Mouse (Mus musculus) hindbrain, embryonic 13.5 days (tissue): ENCODE measurements at regions not wholly inside any gene's neighbourhood (a gene's known extent, or its start where the extent isn't known, plus 50 kb on each side); places are given as distances from the start of the nearest gene placed in this dataset.

Experiments
- ATAC-seq: fragments of 200-750 bp; cut with Nextera tagmentation; 2 replicates; pipeline ENCODE4 v1.8.0; 2017; ENCODE audit warnings: moderate TSS enrichment; ENCODE audit not compliant: low FRiP score
- H3K27ac ChIP-seq: fragments of 300-500 bp; sonication (generic); 2 replicates; pipeline ENCODE4 v1.5.1; 2015; ENCODE audit warnings: inconsistent platforms, mild to moderate bottlenecking, moderate library complexity
- H3K27me3 ChIP-seq: fragments of 300-500 bp; sonication (generic); 2 replicates; pipeline ENCODE4 v1.6.1; 2015; ENCODE audit warnings: mild to moderate bottlenecking, inconsistent platforms
- H3K36me3 ChIP-seq: fragments of 300-500 bp; sonication (generic); 2 replicates; pipeline ENCODE4 v1.6.1; 2015; ENCODE audit warnings: mild to moderate bottlenecking, inconsistent platforms
- H3K4me1 ChIP-seq: fragments of 300-500 bp; sonication (generic); replicated peaks from 2 replicates; pipeline ENCODE4 v1.6.1; 2015; ENCODE audit warnings: inconsistent platforms
- H3K4me2 ChIP-seq: fragments of 300-500 bp; sonication (generic); 2 replicates; pipeline ENCODE4 v1.6.1; 2015; ENCODE audit warnings: inconsistent platforms, mild to moderate bottlenecking, moderate library complexity
- H3K4me3 ChIP-seq: fragments of 300-500 bp; sonication (generic); 2 replicates; pipeline ENCODE4 v1.5.1; 2015; ENCODE audit warnings: mild to moderate bottlenecking, inconsistent platforms
- H3K9ac ChIP-seq: fragments of 300-500 bp; sonication (generic); 2 replicates; pipeline ENCODE4 v1.6.1; 2015; ENCODE audit warnings: mild to moderate bottlenecking, inconsistent platforms
- H3K9me3 ChIP-seq: fragments of 300-500 bp; sonication (generic); 2 replicates; pipeline ENCODE4 v1.6.1; 2016; ENCODE audit warnings: inconsistent platforms
- WGBS: fragments of 180-500 bp; shearing (Covaris S2); methylation state at CpG from one replicate; pipeline ENCODE4 v1.1.7; 2015; 5-methylcytosine and 5-hydroxymethylcytosine counted together

GRCm38 (mm10) chrX:92791023-92791346 lies 191.6 kb upstream of the Mageb18 start:
- WGBS, result 72% methylated on average over 4 of the region's 4 CpGs
- H3K4me2 ChIP-seq, result no peak overlapping the region
- H3K36me3 ChIP-seq, result no peaks in the 10 kb centered on the region
- H3K27me3 ChIP-seq, result no peaks in the 10 kb centered on the region
- no peak overlapping the region for H3K9ac ChIP-seq
- no peaks in the 10 kb centered on the region for H3K9me3 ChIP-seq
- no peaks in the 10 kb centered on the region for H3K4me1 ChIP-seq
- H3K4me3 ChIP-seq, result no peak overlapping the region
- ATAC-seq, result no peak
- H3K27ac ChIP-seq, result no peak overlapping the region

- 0 out of 2 replicates have a peak, but pooled peaks have one; percentile 61 for ATAC-seq
- H3K4me2 ChIP-seq, result no peak overlapping the region
- no peaks in the 10 kb centered on the region for H3K4me1 ChIP-seq
- H3K36me3 ChIP-seq, result no peaks in the 10 kb centered on the region
- no peaks in the 10 kb centered on the region for H3K9me3 ChIP-seq
- H3K27me3 ChIP-seq, result no peaks in the 10 kb centered on the region
- no peak overlapping the region for H3K4me3 ChIP-seq
- 64% methylated on average over 5 of the region's 5 CpGs for WGBS
- no peak overlapping the region for H3K9ac ChIP-seq
- H3K27ac ChIP-seq, result no peak overlapping the region
Measured at GRCm38 (mm10) chrX:92790323-92791022, 191.1 kb upstream of the Mageb18 start.

- H3K27ac ChIP-seq, result no peak overlapping the region
- no peaks in the 10 kb centered on the region for H3K9me3 ChIP-seq
- H3K27me3 ChIP-seq, result no peaks in the 10 kb centered on the region
- H3K9ac ChIP-seq, result no peak overlapping the region
- no peaks in the 10 kb centered on the region for H3K36me3 ChIP-seq
- no peaks in the 10 kb centered on the region for H3K4me1 ChIP-seq
- no peak for ATAC-seq
- 62% methylated on average over 2 of the region's 2 CpGs for WGBS
- no peak overlapping the region for H3K4me3 ChIP-seq
- H3K4me2 ChIP-seq, result no peak overlapping the region
Measured at GRCm38 (mm10) chrX:92786814-92787213, 187.4 kb upstream of the Mageb18 start.

DNA sequence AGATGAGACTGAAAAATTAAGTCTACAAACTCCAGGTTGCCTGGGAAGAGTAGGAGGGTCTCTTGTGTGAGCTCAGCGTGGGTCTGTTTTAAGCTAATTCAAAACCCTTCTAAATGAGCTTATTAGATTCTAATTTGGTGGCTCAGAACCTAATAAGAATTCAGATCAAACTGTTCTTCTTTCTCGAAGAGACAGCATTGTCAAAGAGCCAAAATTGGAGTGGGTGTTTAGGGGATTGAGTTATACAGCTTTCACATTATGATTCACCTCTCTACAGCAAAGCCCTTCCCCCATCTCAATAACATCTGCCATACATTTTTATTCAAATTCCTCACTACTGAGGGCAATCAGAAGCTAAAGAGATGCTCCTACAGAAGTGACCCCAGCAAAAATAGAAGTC lies 140.7 kb upstream of the Mageb18 start:
- Histone ChIP-seq H3K4me2 (no peak overlapping the region), H3K36me3 (no peaks in the 10 kb centered on the region), H3K9me3 (no peaks in the 10 kb centered on the region), H3K27me3 (no peaks in the 10 kb centered on the region), H3K27ac (no peak overlapping the region), H3K4me1 (no peaks in the 10 kb centered on the region), H3K4me3 (no peak overlapping the region), H3K9ac (no peak overlapping the region)
- no peak for ATAC-seq
- WGBS, result 44% methylated on average over 2 of the region's 2 CpGs

DNA sequence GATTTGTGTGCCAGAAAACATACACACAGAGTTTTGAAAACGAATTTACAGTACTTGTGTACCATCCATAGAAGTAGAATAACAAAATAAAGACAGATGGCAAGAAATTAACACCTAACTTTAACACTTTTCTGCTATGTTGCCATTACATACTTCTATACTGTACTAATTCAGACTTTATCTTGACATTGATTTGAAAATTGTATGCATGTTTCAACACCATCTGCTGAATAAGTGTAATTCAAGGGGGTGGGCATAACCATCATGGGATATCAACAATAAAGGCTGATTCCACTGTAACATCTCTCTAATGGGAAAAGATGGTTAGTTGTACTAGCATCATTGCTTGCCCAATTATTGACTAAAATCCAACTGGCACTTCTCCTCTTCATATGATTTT lies 110.9 kb upstream of the Mageb18 start:
- Histone ChIP-seq H3K4me3 (no peak overlapping the region), H3K9ac (no peak overlapping the region), H3K27me3 (no peaks in the 10 kb centered on the region), H3K4me2 (no peak overlapping the region), H3K27ac (no peak overlapping the region), H3K4me1 (no peaks in the 10 kb centered on the region), H3K36me3 (no peaks in the 10 kb centered on the region), H3K9me3 (no peaks in the 10 kb centered on the region)
- no peak for ATAC-seq
- WGBS, result 25% methylated on average over 1 of the region's 1 CpGs

- Histone ChIP-seq H3K36me3 (no peaks in the 10 kb centered on the region), H3K9me3 (no peaks in the 10 kb centered on the region), H3K27ac (no peak overlapping the region), H3K9ac (no peak overlapping the region), H3K4me3 (no peak overlapping the region), H3K27me3 (no peaks in the 10 kb centered on the region), H3K4me1 (no peaks in the 10 kb centered on the region), H3K4me2 (no peak overlapping the region)
- ATAC-seq, result no peak
- WGBS, result 85% methylated on average over 7 of the region's 7 CpGs
Measured at GRCm38 (mm10) chrX:92679761-92680160, 80.4 kb upstream of the Mageb18 start.

DNA sequence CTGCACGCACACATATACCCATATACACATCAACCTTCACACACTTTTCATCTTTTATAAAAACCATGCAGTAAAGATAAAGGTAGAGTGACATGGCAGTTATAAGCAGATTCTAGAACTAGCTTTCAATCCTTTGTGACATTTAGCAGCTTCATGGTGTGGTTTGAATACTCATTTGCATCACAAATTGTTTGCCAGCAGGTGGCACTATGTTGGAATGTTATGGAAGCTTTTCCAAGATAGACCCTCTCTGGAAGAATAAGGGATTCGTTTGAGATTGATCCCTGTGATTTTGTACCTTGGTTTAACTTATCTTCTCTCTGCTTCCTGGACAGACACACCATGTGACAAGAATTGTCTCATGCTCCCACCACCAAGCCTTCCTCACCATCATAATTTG lies 61.8 kb upstream of the Mageb18 start:
- no peaks in the 10 kb centered on the region for H3K27me3 ChIP-seq
- no peak overlapping the region for H3K4me2 ChIP-seq
- no peaks in the 10 kb centered on the region for H3K4me1 ChIP-seq
- no peaks in the 10 kb centered on the region for H3K36me3 ChIP-seq
- no peak overlapping the region for H3K27ac ChIP-seq
- no peak for ATAC-seq
- 64% methylated on average over 2 of the region's 2 CpGs for WGBS
- no peak overlapping the region for H3K4me3 ChIP-seq
- H3K9me3 ChIP-seq, result no peaks in the 10 kb centered on the region
- no peak overlapping the region for H3K9ac ChIP-seq
